Mouse (Mus musculus): ENCODE results near the gene Nup62. TPM values are rescaled to one million over a fixed set of nuclear protein-coding genes. Genes with fewer than 3 reads are reported as not detected.
A peak's percentile ranks its signal among the peaks of the same experiment; 100 is the strongest.

The Nup62 gene
- 169 and 173 TPM in 2 replicates for polyA plus RNA-seq (2016; fragmentation: Nextera tagmentation; extraction: Ambion mirVana)

- H3K36me3 ChIP-seq (replicated peaks) = peaks cover 67% of the 10 kb centered on the region
- peak within 1 kb of the TSS; percentile 77 for H3K4me3 ChIP-seq
- under 1% methylated on average over 62 of the region's 62 CpGs for WGBS
- H3K4me1 ChIP-seq = peaks cover 48% of the 10 kb centered on the region
- no peaks in the 10 kb centered on the region for H3K27me3 ChIP-seq (replicated peaks; ENCODE audit: low read depth, poor library complexity, severe bottlenecking)
- no peaks in the 10 kb centered on the region for H3K9me3 ChIP-seq
- peak; percentile 100 for DNase-seq (ENCODE audit: low spot score)
- H3K27ac ChIP-seq (replicated peaks) = peak within 1 kb of the TSS; percentile 99
Observed at GRCm38 (mm10) chr7:44815721-44816469, at the start of gene Nup62, which contains the start of gene Il4i1. Gene Nup62, plus strand, starts transcription at chr7:44816088. Gene Il4i1, plus strand, starts transcription at chr7:44816387.

GRCm38 (mm10) chr7:44768129-44768528 is 47.8 kb upstream of the Nup62 start:
- H3K27me3 ChIP-seq (replicated peaks; ENCODE audit: low read depth, poor library complexity, severe bottlenecking) = no peaks in the 10 kb centered on the region
- 82% methylated on average over 5 of the region's 5 CpGs for WGBS
- H3K4me3 ChIP-seq = no peak overlapping the region
- peaks cover 85% of the 10 kb centered on the region for H3K36me3 ChIP-seq (replicated peaks)
- no peaks in the 10 kb centered on the region for H3K4me1 ChIP-seq
- no peak for DNase-seq (ENCODE audit: low spot score)
- H3K27ac ChIP-seq (replicated peaks) = no peak overlapping the region
- H3K9me3 ChIP-seq = no peaks in the 10 kb centered on the region

DNA sequence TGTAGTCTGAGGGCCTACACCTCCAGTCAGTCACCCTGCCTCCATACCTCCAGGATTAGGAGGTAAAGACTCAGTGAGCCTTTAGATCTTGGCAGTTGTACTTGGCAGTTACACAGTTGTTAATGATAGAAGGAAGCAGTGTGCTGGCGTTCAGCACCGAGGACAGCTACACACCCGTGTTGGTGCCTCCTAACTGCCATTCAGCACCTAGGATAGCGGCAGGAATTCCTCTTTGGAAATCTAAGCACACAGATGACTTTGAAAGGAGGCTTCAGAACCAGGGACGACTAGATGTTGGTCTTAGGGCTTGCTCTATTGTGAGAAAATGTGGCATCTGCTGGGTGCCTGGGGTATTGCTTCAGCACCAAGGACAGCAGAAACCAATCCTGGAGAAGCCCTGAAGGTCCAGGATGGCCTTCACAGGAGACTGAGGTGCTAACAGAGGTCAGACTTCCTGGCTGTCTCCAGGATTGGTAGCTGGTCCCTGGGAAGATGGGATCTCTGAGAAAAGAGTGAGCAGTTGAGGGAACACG is 45.8 kb upstream of the Nup62 start:
- no peaks in the 10 kb centered on the region for H3K4me1 ChIP-seq
- 13% methylated on average over 6 of the region's 6 CpGs for WGBS
- peaks cover 84% of the 10 kb centered on the region for H3K36me3 ChIP-seq (replicated peaks)
- H3K27ac ChIP-seq (replicated peaks) = no peak overlapping the region
- no peaks in the 10 kb centered on the region for H3K9me3 ChIP-seq
- no peak overlapping the region for H3K4me3 ChIP-seq
- peak; percentile 85 for DNase-seq (ENCODE audit: low spot score)
- H3K27me3 ChIP-seq (replicated peaks; ENCODE audit: low read depth, poor library complexity, severe bottlenecking) = no peaks in the 10 kb centered on the region

GRCm38 (mm10) chr7:44772591-44773204 is 43.2 kb upstream of the Nup62 start:
- peaks cover 81% of the 10 kb centered on the region for H3K36me3 ChIP-seq (replicated peaks)
- DNase-seq (ENCODE audit: low spot score) = no peak

DNA sequence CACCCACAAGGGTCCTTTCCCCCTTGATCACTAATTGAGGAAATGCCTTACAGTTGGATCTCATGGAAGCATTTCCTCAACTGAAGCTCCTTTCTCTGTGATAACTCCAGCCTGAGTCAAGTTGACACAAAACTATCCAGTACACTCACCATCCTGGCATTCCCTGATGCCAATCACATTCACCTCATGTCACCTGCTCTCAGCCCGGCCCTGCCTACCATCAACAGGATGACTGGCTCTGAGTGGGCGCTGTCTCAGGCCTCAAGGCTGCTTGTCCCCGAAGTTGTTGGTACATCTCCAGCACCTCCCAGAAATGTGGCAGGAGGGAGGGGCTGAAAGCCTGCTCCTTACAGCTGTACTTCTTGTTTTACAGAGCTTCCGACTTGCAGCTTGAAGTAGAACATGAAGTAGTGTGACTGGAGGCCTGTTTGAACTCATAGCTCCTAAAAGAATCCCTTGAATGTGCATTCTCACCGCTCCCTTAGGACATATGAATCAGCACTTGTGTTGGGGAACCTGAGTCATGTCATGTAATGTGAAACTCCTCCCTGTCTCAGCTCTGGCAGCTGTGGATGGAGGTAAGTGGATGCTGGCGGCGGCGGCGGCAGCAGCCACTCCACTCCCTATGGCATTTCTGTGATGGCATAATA is 38.9 kb upstream of the Nup62 start:
- DNase-seq (ENCODE audit: low spot score) = no peak
- 86% methylated on average over 9 of the region's 9 CpGs for WGBS
- H3K36me3 ChIP-seq (replicated peaks) = peaks cover 56% of the 10 kb centered on the region
- no peak overlapping the region for H3K4me3 ChIP-seq
- no peaks in the 10 kb centered on the region for H3K9me3 ChIP-seq
- H3K27ac ChIP-seq (replicated peaks) = no peak overlapping the region
- H3K27me3 ChIP-seq (replicated peaks; ENCODE audit: low read depth, poor library complexity, severe bottlenecking) = no peaks in the 10 kb centered on the region
- H3K4me1 ChIP-seq = no peaks in the 10 kb centered on the region

More at GRCm38 (mm10) chr7:44772591-44773204, 43.2 kb upstream of the Nup62 start:
- Histone ChIP-seq H3K4me1 (no peaks in the 10 kb centered on the region), H3K4me3 (no peak overlapping the region), H3K27ac (replicated peaks) (no peak overlapping the region), H3K27me3 (replicated peaks; ENCODE audit: low read depth, poor library complexity, severe bottlenecking) (no peaks in the 10 kb centered on the region), H3K9me3 (no peaks in the 10 kb centered on the region)
- WGBS = 89% methylated on average over 8 of the region's 8 CpGs

GRCm38 (mm10) chr7:44780101-44780500 is 35.8 kb upstream of the Nup62 start:
- 91% methylated on average over 8 of the region's 8 CpGs for WGBS
- H3K27me3 ChIP-seq (replicated peaks; ENCODE audit: low read depth, poor library complexity, severe bottlenecking) = no peaks in the 10 kb centered on the region
- H3K36me3 ChIP-seq (replicated peaks) = peaks cover 31% of the 10 kb centered on the region
- no peaks in the 10 kb centered on the region for H3K4me1 ChIP-seq
- no peak for DNase-seq (ENCODE audit: low spot score)
- no peaks in the 10 kb centered on the region for H3K9me3 ChIP-seq
- no peak overlapping the region for H3K27ac ChIP-seq (replicated peaks)
- H3K4me3 ChIP-seq = no peak overlapping the region

DNA sequence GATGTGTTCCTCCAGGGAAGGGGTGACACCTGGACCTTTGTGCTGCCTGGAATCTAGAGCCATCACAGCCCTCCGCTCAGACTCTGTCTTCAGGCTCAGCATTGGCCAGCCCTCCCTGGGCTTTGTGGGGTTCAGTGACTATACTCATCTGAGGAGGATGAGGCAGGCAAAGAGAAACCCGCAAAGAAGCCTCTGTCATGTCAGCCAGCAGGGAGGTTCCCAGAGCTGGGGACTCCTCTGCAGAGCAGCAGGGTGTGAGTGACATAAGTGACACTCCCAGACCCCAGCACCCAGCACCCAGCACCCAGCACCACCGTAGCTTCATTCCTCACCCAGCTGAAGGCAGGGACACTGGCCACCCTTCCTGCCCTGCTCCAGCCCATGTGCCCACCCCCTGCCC is 26.4 kb upstream of the Nup62 start:
- Histone ChIP-seq H3K9me3 (peaks cover 9% of the 10 kb centered on the region; the same call in 1 of the 2 replicates), H3K36me3 (replicated peaks) (no peaks in the 10 kb centered on the region), H3K27me3 (replicated peaks; ENCODE audit: low read depth, poor library complexity, severe bottlenecking) (no peaks in the 10 kb centered on the region), H3K27ac (replicated peaks) (no peak overlapping the region), H3K4me3 (no peak overlapping the region), H3K4me1 (peaks cover 7% of the 10 kb centered on the region; the same call in 1 of the 2 replicates)
- 70% methylated on average over 3 of the region's 3 CpGs for WGBS
- no peak for DNase-seq (ENCODE audit: low spot score)

GRCm38 (mm10) chr7:44790066-44790465 is 25.8 kb upstream of the Nup62 start:
- no peak overlapping the region for H3K4me3 ChIP-seq
- DNase-seq (ENCODE audit: low spot score) = no peak
- WGBS = 58% methylated on average over 4 of the region's 4 CpGs
- H3K36me3 ChIP-seq (replicated peaks) = no peaks in the 10 kb centered on the region
- H3K9me3 ChIP-seq = peaks cover 9% of the 10 kb centered on the region; the same call in 1 of the 2 replicates
- no peaks in the 10 kb centered on the region for H3K27me3 ChIP-seq (replicated peaks; ENCODE audit: low read depth, poor library complexity, severe bottlenecking)
- H3K27ac ChIP-seq (replicated peaks) = no peak overlapping the region
- peaks cover 7% of the 10 kb centered on the region; the same call in 1 of the 2 replicates for H3K4me1 ChIP-seq

GRCm38 (mm10) chr7:44792781-44793180 is 23.1 kb upstream of the Nup62 start:
- H3K4me1 ChIP-seq = peaks cover 7% of the 10 kb centered on the region; the same call in 1 of the 2 replicates
- no peaks in the 10 kb centered on the region for H3K27me3 ChIP-seq (replicated peaks; ENCODE audit: low read depth, poor library complexity, severe bottlenecking)
- WGBS = 84% methylated on average over 6 of the region's 6 CpGs
- DNase-seq (ENCODE audit: low spot score) = no peak
- H3K4me3 ChIP-seq = no peak overlapping the region
- no peak overlapping the region for H3K27ac ChIP-seq (replicated peaks)
- no peaks in the 10 kb centered on the region for H3K36me3 ChIP-seq (replicated peaks)
- peaks cover 12% of the 10 kb centered on the region; the same call in 1 of the 2 replicates for H3K9me3 ChIP-seq

DNA sequence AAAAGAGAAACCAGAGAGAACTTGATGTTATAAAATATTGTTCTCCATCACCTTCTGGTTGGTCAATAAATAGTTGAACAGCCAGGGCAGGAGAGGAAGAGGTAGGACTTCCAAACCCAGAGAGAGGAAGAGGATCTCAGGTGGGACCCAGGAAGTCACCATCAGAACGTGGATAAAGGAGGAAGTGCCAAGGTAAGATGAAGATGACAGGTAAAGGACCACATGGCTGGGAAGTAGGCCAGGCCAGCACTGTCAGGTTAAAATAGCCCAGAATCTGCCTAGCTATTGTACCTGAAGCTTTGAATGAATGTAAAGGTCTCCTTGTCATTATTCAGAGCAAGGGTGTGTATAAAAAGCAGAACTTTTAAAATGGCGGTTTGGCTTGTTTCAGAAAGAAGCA is 7.0 kb upstream of the Nup62 start:
- H3K27me3 ChIP-seq (replicated peaks; ENCODE audit: low read depth, poor library complexity, severe bottlenecking) = no peaks in the 10 kb centered on the region
- 78% methylated on average over 2 of the region's 2 CpGs for WGBS
- H3K4me1 ChIP-seq = no peaks in the 10 kb centered on the region
- no peak for DNase-seq (ENCODE audit: low spot score)
- H3K27ac ChIP-seq (replicated peaks) = no peak overlapping the region
- peaks cover 33% of the 10 kb centered on the region for H3K36me3 ChIP-seq (replicated peaks)
- H3K9me3 ChIP-seq = no peaks in the 10 kb centered on the region
- no peak overlapping the region for H3K4me3 ChIP-seq

DNA sequence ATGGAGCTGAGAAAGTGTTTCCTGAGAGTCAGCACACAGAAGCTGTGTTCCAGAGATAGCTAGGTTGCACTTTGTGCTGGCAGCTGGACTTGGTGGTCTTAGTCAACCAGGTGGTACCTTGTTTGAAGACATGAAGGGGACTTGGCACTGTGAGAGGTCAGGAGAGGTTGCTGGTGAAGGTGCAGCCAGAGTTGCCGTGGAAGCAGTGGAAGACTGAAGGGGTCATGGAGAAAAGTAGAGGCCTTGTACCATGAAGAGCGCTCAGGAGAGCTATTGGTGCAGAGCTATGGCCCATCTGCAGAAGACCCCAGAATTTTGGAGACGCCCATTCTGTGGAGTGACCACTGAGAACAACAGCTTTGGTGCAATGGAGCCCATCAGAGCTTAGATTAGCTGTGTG is 6.4 kb upstream of the Nup62 start:
- Histone ChIP-seq H3K36me3 (replicated peaks) (peaks cover 38% of the 10 kb centered on the region), H3K27me3 (replicated peaks; ENCODE audit: low read depth, poor library complexity, severe bottlenecking) (no peaks in the 10 kb centered on the region), H3K27ac (replicated peaks) (no peak overlapping the region), H3K9me3 (no peaks in the 10 kb centered on the region), H3K4me3 (no peak overlapping the region), H3K4me1 (peaks cover 1% of the 10 kb centered on the region; the same call in 1 of the 2 replicates)
- no peak for DNase-seq (ENCODE audit: low spot score)
- WGBS = 91% methylated on average over 3 of the region's 3 CpGs

- DNase-seq (ENCODE audit: low spot score) = no peak
- peaks cover 43% of the 10 kb centered on the region for H3K36me3 ChIP-seq (replicated peaks)
- H3K4me1 ChIP-seq = peaks cover 10% of the 10 kb centered on the region
- H3K27me3 ChIP-seq (replicated peaks; ENCODE audit: low read depth, poor library complexity, severe bottlenecking) = no peaks in the 10 kb centered on the region
- H3K4me3 ChIP-seq = no peak overlapping the region
- WGBS = 84% methylated on average over 4 of the region's 4 CpGs
- H3K27ac ChIP-seq (replicated peaks) = no peak overlapping the region
- H3K9me3 ChIP-seq = no peaks in the 10 kb centered on the region
Observed at GRCm38 (mm10) chr7:44810365-44810764, 5.5 kb upstream of the Nup62 start.
